Mouse (Mus musculus) heart, postnatal 0 days (tissue): ENCODE data around the gene Nexmif. TPM values are rescaled to one million over a fixed set of nuclear protein-coding genes. Genes with fewer than 3 reads are reported as not detected.
"Not testable (repeated sequence)": the region's sequence is repeated elsewhere in the genome, so short reads cannot be mapped to it uniquely, and the experiment has no call there.

Source experiments
- ATAC-seq: fragments of 200-750 bp; cut with Nextera tagmentation; 2 replicates; pipeline ENCODE4 v1.8.0; 2017; ENCODE audit warnings: low read depth, moderate number of reproducible peaks, moderate library complexity; ENCODE audit not compliant: insufficient read depth
- DNase-seq: peaks from one replicate; pipeline ENCODE4 v3.0.0-alpha.2; 2016; ENCODE audit warnings: low spot score
- H3K27ac ChIP-seq: fragments of 300-500 bp; sonication (generic); 2 replicates; pipeline ENCODE4 v1.5.1; 2014; ENCODE audit warnings: low read depth, mild to moderate bottlenecking
- H3K27me3 ChIP-seq: fragments of 300-500 bp; sonication (generic); 2 replicates; pipeline ENCODE4 v1.6.1; 2014; ENCODE audit warnings: low read length, mixed read lengths; ENCODE audit not compliant: control insufficient read depth, insufficient read depth
- H3K36me3 ChIP-seq: fragments of 300-500 bp; sonication (generic); replicated peaks from 2 replicates; pipeline ENCODE4 v1.6.1; 2014; ENCODE audit warnings: low read length, mixed read lengths; ENCODE audit not compliant: control insufficient read depth, insufficient read depth
- H3K4me1 ChIP-seq: fragments of 300-500 bp; sonication (generic); 2 replicates; pipeline ENCODE4 v1.6.1; 2014; ENCODE audit warnings: antibody characterized with exemption; ENCODE audit not compliant: control insufficient read depth, insufficient read depth
- H3K4me2 ChIP-seq: fragments of 300-500 bp; sonication (generic); 2 replicates; pipeline ENCODE4 v1.6.1; 2014; ENCODE audit warnings: low read depth, mild to moderate bottlenecking, low read length, moderate library complexity
- H3K4me3 ChIP-seq: fragments of 300-500 bp; sonication (generic); 2 replicates; pipeline ENCODE4 v1.5.1; 2014; ENCODE audit warnings: low read depth, low read length
- H3K9ac ChIP-seq: fragments of 300-500 bp; sonication (generic); replicated peaks from 2 replicates; pipeline ENCODE4 v1.6.1; 2014; ENCODE audit warnings: low read depth, low read length, mixed read lengths
- H3K9me3 ChIP-seq: fragments of 300-500 bp; sonication (generic); replicated peaks from 2 replicates; pipeline ENCODE4 v1.6.1; 2016; ENCODE audit warnings: low read length; ENCODE audit not compliant: control insufficient read depth
- CTCF ChIP-seq: IDR thresholded peaks from 2 replicates; pipeline ENCODE4 v1.5.1; 2016; ENCODE audit warnings: antibody characterized with exemption, control low read depth, low read depth
- EP300 ChIP-seq: IDR thresholded peaks from 2 replicates; pipeline ENCODE4 v1.6.1; 2016; ENCODE audit warnings: antibody characterized with exemption, low read depth
- WGBS: fragments of 180-500 bp; shearing (Covaris S2); extraction: QIAGEN DNeasy Blood & Tissue Kit; methylation state at CpG from one replicate; pipeline ENCODE4 v1.1.7; 2014; 5-methylcytosine and 5-hydroxymethylcytosine counted together
- polyA plus RNA-seq: library from polyadenylated mRNA; unstranded; fragments of >200 nt; fragmentation: Nextera tagmentation; extraction: Ambion mirVana; gene quantifications from 2 replicates; pipeline ENCODE4 v1.2.1, GENCODE M21; 2015
- total RNA-seq: library from RNA; depleted of rRNA; stranded (reverse); fragments of >200 nt; gene quantifications from 2 replicates; pipeline ENCODE4 v1.2.3, GENCODE M21; 2014; ENCODE audit warnings: low replicate concordance

Nexmif gene
- total and polyA plus RNA-seq, 2 experiments from 2014 or later = 0.59 to 0.69 TPM

- H3K9me3 ChIP-seq = no peaks in the 10 kb centered on the region
- no peak for ATAC-seq
- no peak overlapping the region for H3K9ac ChIP-seq
- H3K36me3 ChIP-seq = no peaks in the 10 kb centered on the region
- H3K27me3 ChIP-seq = peaks cover 13% of the 10 kb centered on the region; the same call in 1 of the 2 replicates
- H3K4me1 ChIP-seq = no peaks in the 10 kb centered on the region
- WGBS = 57% methylated on average over 5 of the region's 5 CpGs
- TF ChIP-seq CTCF (no peak), EP300 (no peak)
- no peak for DNase-seq
- H3K4me2 ChIP-seq = peak overlapping the region; percentile 76
- H3K27ac ChIP-seq = no peak overlapping the region
- H3K4me3 ChIP-seq = no peak overlapping the region
These were observed 1.9 kb downstream of the Nexmif start for GRCm38 (mm10) chrX:104199070-104199469.

GRCm38 (mm10) chrX:104196561-104196960 lies 4.4 kb downstream of the Nexmif start:
- DNase-seq (no peak), ATAC-seq (no peak)
- WGBS = 70% methylated on average over 5 of the region's 5 CpGs
- H3K9me3 ChIP-seq = no peaks in the 10 kb centered on the region
- no peak overlapping the region for H3K9ac ChIP-seq
- no peak overlapping the region for H3K4me3 ChIP-seq
- H3K4me2 ChIP-seq = no peak overlapping the region
- H3K27ac ChIP-seq = no peak overlapping the region
- no peaks in the 10 kb centered on the region for H3K36me3 ChIP-seq
- H3K4me1 ChIP-seq = no peaks in the 10 kb centered on the region
- peaks cover 10% of the 10 kb centered on the region; the same call in 1 of the 2 replicates for H3K27me3 ChIP-seq
- no peak for TF ChIP-seq EP300
- no peak for TF ChIP-seq CTCF

GRCm38 (mm10) chrX:104179257-104179656 lies 21.7 kb downstream of the Nexmif start:
- Histone ChIP-seq H3K9me3 (no peaks in the 10 kb centered on the region), H3K9ac (no peak overlapping the region), H3K36me3 (no peaks in the 10 kb centered on the region), H3K4me2 (no peak overlapping the region), H3K27ac (no peak overlapping the region), H3K4me3 (no peak overlapping the region), H3K4me1 (no peaks in the 10 kb centered on the region), H3K27me3 (no peaks in the 10 kb centered on the region)
- TF ChIP-seq CTCF (peak; percentile 78), EP300 (no peak)
- 16% methylated on average over 2 of the region's 2 CpGs for WGBS
- ATAC-seq (no peak), DNase-seq (peak; percentile 22)

GRCm38 (mm10) chrX:104150072-104150471 lies 50.9 kb downstream of the Nexmif start:
- Histone ChIP-seq H3K4me1 (no peaks in the 10 kb centered on the region), H3K36me3 (no peaks in the 10 kb centered on the region), H3K4me2 (no peak overlapping the region), H3K27ac (no peak overlapping the region), H3K9ac (no peak overlapping the region), H3K4me3 (no peak overlapping the region), H3K9me3 (no peaks in the 10 kb centered on the region), H3K27me3 (no peaks in the 10 kb centered on the region)
- TF ChIP-seq CTCF (no peak), EP300 (no peak)
- ATAC-seq (no peak), DNase-seq (no peak)
- WGBS = 19% methylated on average over 1 of the region's 1 CpGs

GRCm38 (mm10) chrX:104115266-104115665 lies 85.7 kb downstream of the Nexmif start:
- not testable (repeated sequence) for ATAC-seq

GRCm38 (mm10) chrX:104114596-104114995 lies 86.4 kb downstream of the Nexmif start:
- ATAC-seq (no peak), DNase-seq (no peak)
- no peak for TF ChIP-seq EP300
- TF ChIP-seq CTCF = no peak
- 63% methylated on average over 4 of the region's 4 CpGs for WGBS
- Histone ChIP-seq H3K27me3 (no peaks in the 10 kb centered on the region), H3K36me3 (no peaks in the 10 kb centered on the region), H3K4me3 (no peak overlapping the region), H3K4me2 (no peak overlapping the region), H3K27ac (no peak overlapping the region), H3K4me1 (no peaks in the 10 kb centered on the region), H3K9me3 (no peaks in the 10 kb centered on the region), H3K9ac (no peak overlapping the region)

More at GRCm38 (mm10) chrX:104115266-104115665, 85.7 kb downstream of the Nexmif start:
- not testable (repeated sequence) for H3K27me3 ChIP-seq, H3K4me2 ChIP-seq, H3K9ac ChIP-seq, H3K36me3 ChIP-seq, H3K9me3 ChIP-seq, H3K27ac ChIP-seq, H3K4me3 ChIP-seq, H3K4me1 ChIP-seq, DNase-seq
- 78% methylated on average over 5 of the region's 5 CpGs for WGBS
